Mouse (Mus musculus) fibroblast of lung, adult 2 months (primary cell): ENCODE results near the gene Galnt7.

Experiments
- DNase-seq: peaks from one replicate; pipeline ENCODE4 v3.0.0-alpha.2; 2011; ENCODE audit warnings: low read depth

The Galnt7 gene

GRCm38 (mm10) chr8:57584416-57585127 lies 68.3 kb downstream of the Galnt7 start:
- DNase-seq = no peak

- no peak for DNase-seq
Measured at GRCm38 (mm10) chr8:57579845-57580244, 73.0 kb downstream of the Galnt7 start.

GRCm38 (mm10) chr8:57577301-57577700 lies 75.5 kb downstream of the Galnt7 start:
- no peak for DNase-seq

GRCm38 (mm10) chr8:57576238-57576637 lies 76.6 kb downstream of the Galnt7 start:
- no peak for DNase-seq

- DNase-seq = no peak
Measured at GRCm38 (mm10) chr8:57575336-57575735, 77.5 kb downstream of the Galnt7 start.

GRCm38 (mm10) chr8:57574398-57574797 lies 78.4 kb downstream of the Galnt7 start:
- DNase-seq = no peak

GRCm38 (mm10) chr8:57573844-57574243 lies 79.0 kb downstream of the Galnt7 start:
- no peak for DNase-seq

- DNase-seq = no peak
Measured at GRCm38 (mm10) chr8:57569886-57570285, 82.9 kb downstream of the Galnt7 start.

- DNase-seq = no peak
Measured at GRCm38 (mm10) chr8:57569400-57569795, 83.4 kb downstream of the Galnt7 start.

- no peak for DNase-seq
Measured at GRCm38 (mm10) chr8:57568633-57569399, 84.0 kb downstream of the Galnt7 start.

GRCm38 (mm10) chr8:57567998-57568397 lies 84.8 kb downstream of the Galnt7 start:
- DNase-seq = no peak

- DNase-seq = no peak
Measured at GRCm38 (mm10) chr8:57565039-57565438, 87.8 kb downstream of the Galnt7 start.

- no peak for DNase-seq
Measured at GRCm38 (mm10) chr8:57563726-57564125, 89.1 kb downstream of the Galnt7 start.

GRCm38 (mm10) chr8:57562741-57563140 lies 90.1 kb downstream of the Galnt7 start:
- DNase-seq = no peak

- no peak for DNase-seq
Measured at GRCm38 (mm10) chr8:57560926-57561325, 91.9 kb downstream of the Galnt7 start.

- no peak for DNase-seq
Measured at GRCm38 (mm10) chr8:57552102-57553032, 100.5 kb downstream of the Galnt7 start.

GRCm38 (mm10) chr8:57547581-57547980 lies 105.3 kb downstream of the Galnt7 start:
- DNase-seq = no peak

- no peak for DNase-seq
Measured at GRCm38 (mm10) chr8:57546834-57547233, 106.0 kb downstream of the Galnt7 start.

GRCm38 (mm10) chr8:57546401-57546800 lies 106.4 kb downstream of the Galnt7 start:
- no peak for DNase-seq

GRCm38 (mm10) chr8:57541405-57541804 lies 111.4 kb downstream of the Galnt7 start:
- DNase-seq = no peak

- no peak for DNase-seq
Measured at GRCm38 (mm10) chr8:57540951-57541350, 111.9 kb downstream of the Galnt7 start.

GRCm38 (mm10) chr8:57540110-57540838 lies 112.6 kb downstream of the Galnt7 start:
- peak; percentile 51 for DNase-seq
